ENCODE assay signal across 9 mouse cellular contexts in the genomic region with DNA sequence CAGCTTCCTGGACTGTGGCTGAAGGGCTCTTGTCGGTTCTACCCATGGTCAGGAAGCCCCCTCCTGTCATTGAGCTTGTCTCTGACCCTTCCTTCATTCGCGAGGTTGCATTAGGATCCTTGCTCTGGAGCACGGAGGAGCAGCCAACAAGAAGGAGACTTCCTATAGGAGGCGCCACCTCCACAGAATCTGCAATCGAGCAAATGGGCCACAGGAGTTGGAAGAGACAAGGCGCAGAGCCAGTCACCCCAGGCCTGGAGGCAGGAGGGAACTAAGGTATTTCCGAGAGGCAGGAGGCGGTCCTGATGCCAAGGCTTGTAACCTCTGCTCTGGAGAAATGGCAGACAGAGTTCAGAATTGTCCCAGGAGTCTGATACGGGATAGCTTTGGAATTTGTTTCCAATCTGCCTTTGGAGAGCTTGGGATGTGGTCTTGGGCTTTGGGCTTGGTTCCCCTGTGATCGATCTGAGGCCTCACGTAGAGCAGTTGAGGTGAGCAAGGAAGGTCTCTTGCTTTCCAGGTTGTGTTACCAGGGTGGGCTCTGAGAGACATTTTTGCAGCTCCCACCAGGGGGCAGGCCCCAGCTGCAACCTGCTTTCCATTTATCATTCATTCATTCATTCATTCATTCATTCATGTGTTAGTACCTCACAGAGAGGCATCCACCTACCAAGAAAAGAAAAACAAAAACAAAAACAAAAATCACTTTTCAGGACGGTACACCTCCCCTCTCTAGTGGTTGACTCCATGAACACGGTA. TPM values are rescaled to one million over a fixed set of nuclear protein-coding genes. Genes with fewer than 3 reads are reported as not detected.
DNase-seq lines count a peak whose midpoint lies in the region; ATAC-seq lines count a peak whose summit lies in the region.
"Had no signal": no experiment of that assay in that cellular context is flagged by ENCODE, and none has a peak within 500 bp of the region (broad histone marks: within the 10 kb centered on the region; RNA-seq: fewer than 3 reads in every experiment).

No protein-coding gene starts in this region.

- peak; percentile 60 to 62 for DNase-seq in cerebellum, adult 18-20 months
- no peak for DNase-seq in cerebellum, adult 11-12 months
- peak; percentile 19 for DNase-seq in liver
- DNase-seq in liver, embryonic 11.5 days (ENCODE audit: low spot score), result no peak
- peak; percentile 61 for DNase-seq in cerebellum, adult 9-11 months
- peak; percentile 25 for DNase-seq in splenic B cell, adult 2 months (ENCODE audit: low read depth, low spot score)
- no peak for DNase-seq in ovary, postnatal 14 days (ENCODE audit: low spot score)
- no peak for DNase-seq in spleen, postnatal 4 days (ENCODE audit: low spot score in 2 of 2)

- no peak overlapping the region for H3K27ac ChIP-seq in liver, embryonic 11.5 days (ENCODE audit: low read depth, low read length)
- H3K27ac ChIP-seq: embryonic facial prominence, embryonic 15.5 days had no signal

- no peaks in the 10 kb centered on the region for H3K36me3 ChIP-seq in liver, embryonic 11.5 days (ENCODE audit: control insufficient read depth, insufficient read depth, low read length)
- H3K36me3 ChIP-seq in splenic B cell, adult 2 months (ENCODE audit: control insufficient read depth, insufficient read depth, low read length, poor library complexity, severe bottlenecking), result no peaks in the 10 kb centered on the region
- H3K36me3 ChIP-seq: embryonic facial prominence, embryonic 15.5 days had no signal

- 45% methylated on average over 14 of the region's 14 CpGs for WGBS in liver, embryonic 11.5 days

- H3K4me3 ChIP-seq in liver, embryonic 11.5 days (ENCODE audit: low read depth, low read length), result no peak overlapping the region
- H3K4me3 ChIP-seq: embryonic facial prominence, embryonic 15.5 days had no signal

- no peak overlapping the region for H3K9ac ChIP-seq in liver, embryonic 11.5 days (ENCODE audit: low read depth, low read length)
- H3K9ac ChIP-seq: embryonic facial prominence, embryonic 15.5 days had no signal

- no peak overlapping the region for H3K4me2 ChIP-seq in liver, embryonic 11.5 days

- no peaks in the 10 kb centered on the region for H3K9me3 ChIP-seq in liver, embryonic 11.5 days (ENCODE audit: control insufficient read depth, low read length)
- H3K9me3 ChIP-seq: embryonic facial prominence, embryonic 15.5 days had no signal

- peaks cover 55% of the 10 kb centered on the region for H3K27me3 ChIP-seq in liver, embryonic 11.5 days (replicated peaks; ENCODE audit: control insufficient read depth, insufficient read depth, low read length)
- H3K27me3 ChIP-seq in splenic B cell, adult 2 months (ENCODE audit: control insufficient read depth, insufficient read depth, low read length, poor library complexity, severe bottlenecking), result no peaks in the 10 kb centered on the region

- no peaks in the 10 kb centered on the region for H3K4me1 ChIP-seq in liver, embryonic 11.5 days (replicated peaks; ENCODE audit: control insufficient read depth, insufficient read depth, low read length)

- no peak for ATAC-seq in liver, embryonic 11.5 days (replicated peaks; ENCODE audit: low FRiP score)

RNA-seq across cellular contexts. Expression of gene Rab11fip4, which starts 1.5 kb away (rescaled TPM):
- 2.2 and 2.9 TPM in 2 replicates for polyA plus RNA-seq in liver, embryonic 11.5 days (2014; fragmentation: Nextera tagmentation; extraction: Ambion mirVana)

RNA-seq across cellular contexts. Expression of gene Evi2a, which starts 59.1 kb away (rescaled TPM):
- polyA plus RNA-seq in liver, embryonic 11.5 days (2014; fragmentation: Nextera tagmentation; extraction: Ambion mirVana), result 5.7 and 5.9 TPM in 2 replicates

RNA-seq across cellular contexts. Expression of gene Evi2, which starts 59.1 kb away (rescaled TPM):
- polyA plus RNA-seq in liver, embryonic 11.5 days (2014; fragmentation: Nextera tagmentation; extraction: Ambion mirVana), result 1.2 and 1.7 TPM in 2 replicates

Comparison
In these comparisons a context has a peak if more than half of its experiments do, and no peak if none do; other contexts are left out.
1. DNase-seq: peak in cerebellum, adult 18-20 months (2 of 2), liver (single experiment), cerebellum, adult 9-11 months (single experiment) and splenic B cell, adult 2 months (single experiment); none in cerebellum, adult 11-12 months (single experiment), liver, embryonic 11.5 days (single experiment), ovary, postnatal 14 days (single experiment) and spleen, postnatal 4 days (0 of 2).